Mouse (Mus musculus) cerebellum, adult 2 months (tissue): Measurements from ENCODE around the gene Iqgap2. TPM values are rescaled to one million over a fixed set of nuclear protein-coding genes. Genes with fewer than 3 reads are reported as not detected.

Source experiments
- DNase-seq, 2 experiments: peaks; one replicate each; pipeline ENCODE4 v3.0.0; 2021
- H3K27ac ChIP-seq: fragments of 200-500 bp; 2 replicates; pipeline ENCODE4 v1.5.1; 2012; ENCODE audit warnings: low read length, control low read depth, inconsistent platforms; ENCODE audit not compliant: insufficient read depth
- H3K27me3 ChIP-seq: fragments of 200-500 bp; 2 replicates; pipeline ENCODE4 v1.6.1; 2012; ENCODE audit warnings: inconsistent platforms, mild to moderate bottlenecking, low read length, moderate library complexity; ENCODE audit not compliant: control insufficient read depth, insufficient read depth
- H3K4me1 ChIP-seq: fragments of 200-500 bp; 2 replicates; pipeline ENCODE4 v1.6.1; 2011; ENCODE audit warnings: low read length; ENCODE audit not compliant: control insufficient read depth, insufficient read depth
- H3K4me3 ChIP-seq: fragments of 200-500 bp; replicated peaks from 2 replicates; pipeline ENCODE3; 2011; ENCODE audit warnings: mild to moderate bottlenecking, low read depth, low read length, control low read depth; ENCODE audit not compliant: insufficient read depth
- CTCF ChIP-seq: fragments of 200-500 bp; IDR thresholded peaks from 2 replicates; pipeline ENCODE4 v1.5.1; 2011; ENCODE audit warnings: low read depth, mild to moderate bottlenecking, control low read depth, low read length, moderate library complexity, borderline replicate concordance; ENCODE audit not compliant: insufficient read depth
- POLR2A ChIP-seq: fragments of 200-500 bp; IDR thresholded peaks from 2 replicates; pipeline ENCODE4 v1.6.1; 2011; ENCODE audit warnings: low read length, control low read depth, borderline replicate concordance; ENCODE audit not compliant: insufficient read depth
- WGBS: fragments of 180-500 bp; shearing (Covaris S2); methylation state at CpG from one replicate; pipeline ENCODE4 v1.1.7; 2018; 5-methylcytosine and 5-hydroxymethylcytosine counted together
- polyA plus RNA-seq: library from polyadenylated mRNA; depleted of rRNA; stranded (reverse); fragments of >200 nt; gene quantifications from 2 replicates; pipeline ENCODE4 v1.2.3, GENCODE M21; 2012

Gene Iqgap2
- polyA plus RNA-seq, 1 experiment: 1.3 TPM

- 73% methylated on average over 7 of the region's 7 CpGs for WGBS
- no peak overlapping the region for H3K4me3 ChIP-seq
- TF ChIP-seq CTCF: no peak
- TF ChIP-seq POLR2A: no peak
- no peak for DNase-seq
- no peak overlapping the region for H3K27ac ChIP-seq
- no peaks in the 10 kb centered on the region for H3K27me3 ChIP-seq
- H3K4me1 ChIP-seq: no peaks in the 10 kb centered on the region
Observed at GRCm38 (mm10) chr13:95626696-95627095, 265.0 kb downstream of the Iqgap2 start.

GRCm38 (mm10) chr13:95623042-95623441 lies 268.7 kb downstream of the Iqgap2 start:
- TF ChIP-seq POLR2A: no peak
- Histone ChIP-seq H3K27ac (no peak overlapping the region), H3K27me3 (no peaks in the 10 kb centered on the region), H3K4me3 (no peak overlapping the region), H3K4me1 (0 out of 2 replicates have a peak, but pooled peaks cover 3% of the 10 kb centered on the region)
- 88% methylated on average over 3 of the region's 3 CpGs for WGBS
- DNase-seq: no peak

- Histone ChIP-seq H3K27me3 (no peaks in the 10 kb centered on the region; the same call in 1 of the 2 replicates), H3K4me1 (0 out of 2 replicates have a peak, but pooled peaks cover 3% of the 10 kb centered on the region), H3K27ac (no peak overlapping the region), H3K4me3 (no peak overlapping the region)
- no peak for TF ChIP-seq POLR2A
- no peak for TF ChIP-seq CTCF
- no peak for DNase-seq
- WGBS: 86% methylated on average over 3 of the region's 3 CpGs
Observed at GRCm38 (mm10) chr13:95621563-95621962, 270.2 kb downstream of the Iqgap2 start.

GRCm38 (mm10) chr13:95618859-95619258 lies 272.9 kb downstream of the Iqgap2 start:
- H3K4me3 ChIP-seq: peak overlapping the region; percentile 13
- H3K4me1 ChIP-seq: 0 out of 2 replicates have a peak, but pooled peaks cover 3% of the 10 kb centered on the region
- no peak overlapping the region for H3K27ac ChIP-seq
- no peaks in the 10 kb centered on the region; the same call in none of the 2 replicates for H3K27me3 ChIP-seq
- no peak for DNase-seq
- 13% methylated on average over 13 of the region's 13 CpGs for WGBS
- TF ChIP-seq CTCF (no peak), POLR2A (no peak)

- Histone ChIP-seq H3K4me1 (0 out of 2 replicates have a peak, but pooled peaks cover 3% of the 10 kb centered on the region), H3K4me3 (peak within 1 kb of the TSS; percentile 86), H3K27ac (no peak within 1 kb of the TSS), H3K27me3 (no peaks in the 10 kb centered on the region; the same call in none of the 2 replicates)
- under 1% methylated on average over 42 of the region's 42 CpGs for WGBS
- DNase-seq: peak; percentile 53 to 57
- no peak for TF ChIP-seq POLR2A
- no peak for TF ChIP-seq CTCF
Observed at GRCm38 (mm10) chr13:95618309-95618712, 273.4 kb downstream of the Iqgap2 start, which contains the start of gene F2r. TSS of gene F2r (minus strand) at chr13:95618487.

- Histone ChIP-seq H3K4me1 (0 out of 2 replicates have a peak, but pooled peaks cover 3% of the 10 kb centered on the region), H3K27me3 (no peaks in the 10 kb centered on the region; the same call in none of the 2 replicates), H3K4me3 (peak overlapping the region; percentile 86), H3K27ac (no peak overlapping the region)
- TF ChIP-seq POLR2A (no peak), CTCF (no peak)
- DNase-seq: peak in 1 of 2 experiments; percentile 12
- WGBS: 4% methylated on average over 21 of the region's 21 CpGs
Observed at GRCm38 (mm10) chr13:95617671-95618171, 274.0 kb downstream of the Iqgap2 start.

- Histone ChIP-seq H3K27me3 (no peaks in the 10 kb centered on the region; the same call in none of the 2 replicates), H3K27ac (no peak overlapping the region), H3K4me3 (no peak overlapping the region), H3K4me1 (0 out of 2 replicates have a peak, but pooled peaks cover 3% of the 10 kb centered on the region)
- 49% methylated on average over 17 of the region's 17 CpGs for WGBS
- no peak for DNase-seq
- TF ChIP-seq POLR2A: no peak
- no peak for TF ChIP-seq CTCF
Observed at GRCm38 (mm10) chr13:95617082-95617670, 274.5 kb downstream of the Iqgap2 start.

GRCm38 (mm10) chr13:95616512-95616911 lies 275.2 kb downstream of the Iqgap2 start:
- no peak for DNase-seq
- no peak overlapping the region for H3K4me3 ChIP-seq
- 73% methylated on average over 11 of the region's 11 CpGs for WGBS
- H3K27me3 ChIP-seq: no peaks in the 10 kb centered on the region; the same call in none of the 2 replicates
- H3K27ac ChIP-seq: no peak overlapping the region
- no peak for TF ChIP-seq POLR2A
- TF ChIP-seq CTCF: no peak
- 0 out of 2 replicates have a peak, but pooled peaks cover 3% of the 10 kb centered on the region for H3K4me1 ChIP-seq
